Mouse (Mus musculus) cortical plate, adult 2 months (tissue): Measurements from ENCODE around the gene Akr1d1. TPM values are rescaled to one million over a fixed set of nuclear protein-coding genes. Genes with fewer than 3 reads are reported as not detected.

ENCODE experiments used
- H3K27ac ChIP-seq: fragments of 200-500 bp; 2 replicates; pipeline ENCODE4 v1.5.1; 2012; ENCODE audit warnings: low read length, control low read depth, inconsistent platforms; ENCODE audit not compliant: insufficient read depth
- H3K4me1 ChIP-seq: fragments of 200-500 bp; 2 replicates; pipeline ENCODE4 v1.6.1; 2011; ENCODE audit warnings: low read length; ENCODE audit not compliant: control insufficient read depth, insufficient read depth
- H3K4me3 ChIP-seq: fragments of 200-500 bp; 2 replicates; pipeline ENCODE4 v1.5.1; 2011; ENCODE audit warnings: mild to moderate bottlenecking, low read length, control low read depth; ENCODE audit not compliant: insufficient read depth
- CTCF ChIP-seq: fragments of 200-500 bp; IDR thresholded peaks from 2 replicates; pipeline ENCODE4 v1.5.1; 2011; ENCODE audit warnings: mild to moderate bottlenecking, control low read depth, low read length; ENCODE audit not compliant: insufficient read depth; ENCODE audit errors: extremely low read depth
- POLR2A ChIP-seq: fragments of 200-500 bp; IDR thresholded peaks from 2 replicates; pipeline ENCODE4 v1.6.1; 2011; ENCODE audit warnings: mild to moderate bottlenecking, low read length, control low read depth; ENCODE audit not compliant: insufficient read depth; ENCODE audit errors: extremely low read depth
- polyA plus RNA-seq: library from polyadenylated mRNA; depleted of rRNA; stranded (reverse); fragments of >200 nt; gene quantifications from 2 replicates; pipeline ENCODE4 v1.2.3, GENCODE M21; 2012

Akr1d1 gene
- polyA plus RNA-seq, 1 experiment, result not detected

DNA sequence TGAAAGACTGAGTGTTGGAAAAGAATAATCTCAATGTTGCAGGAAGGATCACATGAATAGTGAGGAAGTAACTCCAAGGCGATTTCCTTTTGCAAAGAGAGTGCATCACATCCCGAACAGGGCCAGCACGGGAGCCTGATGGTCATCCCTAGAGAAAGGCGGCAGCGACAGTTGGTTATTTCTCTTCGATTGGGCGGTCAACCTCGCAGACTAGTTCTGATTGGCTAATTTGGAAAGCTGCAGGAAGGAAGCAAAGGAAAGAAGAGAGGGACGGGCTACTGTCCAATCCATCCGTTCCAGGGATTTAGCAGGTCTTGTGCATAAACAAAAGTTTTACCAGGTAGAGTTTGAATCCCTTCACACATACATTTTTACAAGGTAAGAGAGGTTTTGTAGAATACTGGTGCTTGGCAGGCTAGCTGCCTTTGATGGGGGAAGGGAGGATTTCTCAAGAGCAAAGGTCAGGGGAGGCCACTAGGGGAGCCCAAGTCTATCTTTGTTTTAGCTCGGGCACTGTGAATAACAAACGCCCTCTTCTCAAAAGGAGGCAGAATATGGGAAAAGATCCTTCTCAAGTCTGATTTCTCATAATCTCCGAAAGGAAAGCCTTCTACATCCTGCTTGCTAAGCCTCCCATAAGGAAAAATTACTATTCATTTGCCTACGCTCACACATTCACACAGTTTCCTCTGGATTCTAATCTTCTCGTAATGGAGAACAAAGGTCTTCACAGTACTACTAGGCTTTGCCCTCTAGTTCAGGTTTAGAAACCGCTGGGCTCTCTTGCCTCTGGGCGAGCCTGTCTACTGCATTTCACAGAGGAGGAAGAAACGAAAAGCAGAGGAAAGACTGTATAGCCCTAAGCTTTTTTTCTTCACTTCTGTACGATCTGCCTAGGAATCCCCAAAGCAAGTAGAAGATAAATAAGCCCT lies 62.4 kb downstream of the Akr1d1 start:
- peak; percentile 49 for TF ChIP-seq CTCF
- no peak for TF ChIP-seq POLR2A
- H3K27ac ChIP-seq, result peak overlapping the region; percentile 76
- no peak overlapping the region for H3K4me3 ChIP-seq
- peaks cover 2% of the 10 kb centered on the region for H3K4me1 ChIP-seq

- Histone ChIP-seq H3K27ac (peak overlapping the region; percentile 76), H3K4me1 (peaks cover 2% of the 10 kb centered on the region), H3K4me3 (no peak overlapping the region)
- TF ChIP-seq CTCF, result no peak
- TF ChIP-seq POLR2A, result no peak
Observed at GRCm38 (mm10) chr6:37593033-37593374, 63.0 kb downstream of the Akr1d1 start.

- H3K27ac ChIP-seq, result no peak overlapping the region
- H3K4me3 ChIP-seq, result no peak overlapping the region
- TF ChIP-seq CTCF (no peak), POLR2A (no peak)
- peaks cover 2% of the 10 kb centered on the region for H3K4me1 ChIP-seq
Observed at GRCm38 (mm10) chr6:37593551-37594089, 63.6 kb downstream of the Akr1d1 start.

GRCm38 (mm10) chr6:37597088-37597487 lies 67.1 kb downstream of the Akr1d1 start:
- Histone ChIP-seq H3K4me1 (peaks cover 2% of the 10 kb centered on the region), H3K27ac (no peak overlapping the region), H3K4me3 (no peak overlapping the region)
- TF ChIP-seq CTCF, result no peak

DNA sequence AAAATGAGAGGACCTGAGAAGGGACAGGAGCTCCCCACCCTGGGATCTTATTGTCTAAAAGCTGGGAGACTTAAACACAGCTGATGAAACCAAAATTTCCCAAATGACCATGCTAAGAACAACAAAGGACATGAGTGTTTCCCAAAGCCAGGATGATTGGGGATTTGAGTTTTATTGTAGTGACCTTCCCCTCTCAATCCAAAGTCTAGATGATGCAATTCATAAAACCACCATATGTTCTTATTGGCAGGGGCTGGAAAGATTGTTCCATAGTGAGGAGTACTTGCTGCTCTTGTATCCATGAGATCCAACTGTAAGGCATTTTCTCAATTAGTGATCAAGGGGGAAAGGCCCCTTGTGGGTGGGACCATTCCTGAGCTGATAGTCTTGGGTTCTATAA lies 68.1 kb downstream of the Akr1d1 start:
- H3K27ac ChIP-seq, result no peak overlapping the region
- H3K4me1 ChIP-seq, result no peaks in the 10 kb centered on the region
- TF ChIP-seq CTCF (no peak), POLR2A (no peak)
- H3K4me3 ChIP-seq, result no peak overlapping the region

DNA sequence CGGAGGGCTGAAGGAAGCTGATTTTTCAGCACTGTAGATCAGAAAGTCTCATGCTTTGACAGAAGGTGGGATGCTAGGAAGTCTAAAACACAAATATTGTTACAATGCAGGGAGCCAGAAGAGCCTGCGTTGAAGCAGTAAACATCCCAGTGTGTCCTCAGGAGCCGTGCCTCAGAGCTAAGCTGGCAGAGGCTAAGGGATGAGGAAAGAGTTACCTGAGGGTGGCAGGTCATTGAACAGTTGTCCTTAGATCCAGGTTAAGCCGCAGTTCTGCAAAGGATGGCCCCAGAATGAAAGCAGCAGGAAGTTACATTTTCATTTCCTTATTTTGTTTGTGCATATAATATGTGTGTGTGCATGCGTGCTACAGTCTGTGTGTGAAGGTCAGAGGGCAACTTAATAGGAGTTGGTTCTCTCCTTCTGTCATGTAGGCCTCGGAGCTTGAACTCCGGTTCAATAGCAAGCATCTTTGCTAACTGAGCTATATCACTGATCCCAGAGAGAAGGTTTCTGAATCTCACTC lies 71.1 kb downstream of the Akr1d1 start:
- no peaks in the 10 kb centered on the region for H3K4me1 ChIP-seq
- no peak overlapping the region for H3K4me3 ChIP-seq
- no peak overlapping the region for H3K27ac ChIP-seq
- TF ChIP-seq POLR2A, result no peak

GRCm38 (mm10) chr6:37602857-37603765 lies 73.1 kb downstream of the Akr1d1 start:
- Histone ChIP-seq H3K27ac (no peak overlapping the region), H3K4me1 (no peaks in the 10 kb centered on the region), H3K4me3 (no peak overlapping the region)
- TF ChIP-seq CTCF, result no peak
- no peak for TF ChIP-seq POLR2A

DNA sequence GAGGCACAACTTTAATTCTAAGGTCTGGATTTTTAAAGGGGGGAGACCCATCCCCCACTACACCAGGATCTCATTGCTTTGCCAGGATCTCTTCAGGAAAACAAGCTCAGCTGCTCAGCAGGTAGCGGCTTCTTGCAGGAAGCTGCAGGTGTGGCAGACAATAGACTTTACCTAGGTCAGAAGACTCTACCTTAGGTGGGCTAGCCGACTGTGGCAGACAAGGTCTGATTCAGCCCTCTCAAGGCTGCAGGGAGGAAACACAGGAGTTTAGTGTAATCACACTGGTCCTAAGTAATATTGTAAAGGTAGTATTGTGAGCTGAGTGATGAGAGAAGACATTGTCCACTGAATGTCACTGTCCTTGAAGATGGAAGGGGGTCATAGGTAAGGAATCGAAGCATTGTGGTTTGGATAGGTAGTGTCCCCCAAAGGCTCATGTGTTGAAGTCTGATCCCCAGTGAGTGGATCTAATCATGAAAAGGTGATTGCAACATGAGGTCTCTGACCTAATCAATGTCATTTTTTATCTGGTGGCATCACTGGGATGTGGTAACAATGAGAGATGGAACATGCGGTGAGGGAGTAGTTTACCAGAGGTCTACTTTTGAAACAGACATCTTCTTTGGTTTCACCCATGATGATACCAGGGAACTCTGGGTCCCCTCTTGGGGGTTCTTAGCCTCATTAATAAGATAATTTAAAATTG lies 74.4 kb downstream of the Akr1d1 start:
- Histone ChIP-seq H3K27ac (no peak overlapping the region), H3K4me1 (no peaks in the 10 kb centered on the region), H3K4me3 (no peak overlapping the region)
- no peak for TF ChIP-seq CTCF
- no peak for TF ChIP-seq POLR2A

GRCm38 (mm10) chr6:37604884-37605269 lies 74.9 kb downstream of the Akr1d1 start:
- no peaks in the 10 kb centered on the region for H3K4me1 ChIP-seq
- TF ChIP-seq CTCF, result no peak
- TF ChIP-seq POLR2A, result no peak
- H3K27ac ChIP-seq, result no peak overlapping the region
- H3K4me3 ChIP-seq, result no peak overlapping the region
